Mouse (Mus musculus): ENCODE results near the gene Tomm40l. TPM values are rescaled to one million over a fixed set of nuclear protein-coding genes. Genes with fewer than 3 reads are reported as not detected.

Gene Tomm40l
- polyA plus RNA-seq, 1 experiment from 2014 or later = 16.5 TPM

DNA sequence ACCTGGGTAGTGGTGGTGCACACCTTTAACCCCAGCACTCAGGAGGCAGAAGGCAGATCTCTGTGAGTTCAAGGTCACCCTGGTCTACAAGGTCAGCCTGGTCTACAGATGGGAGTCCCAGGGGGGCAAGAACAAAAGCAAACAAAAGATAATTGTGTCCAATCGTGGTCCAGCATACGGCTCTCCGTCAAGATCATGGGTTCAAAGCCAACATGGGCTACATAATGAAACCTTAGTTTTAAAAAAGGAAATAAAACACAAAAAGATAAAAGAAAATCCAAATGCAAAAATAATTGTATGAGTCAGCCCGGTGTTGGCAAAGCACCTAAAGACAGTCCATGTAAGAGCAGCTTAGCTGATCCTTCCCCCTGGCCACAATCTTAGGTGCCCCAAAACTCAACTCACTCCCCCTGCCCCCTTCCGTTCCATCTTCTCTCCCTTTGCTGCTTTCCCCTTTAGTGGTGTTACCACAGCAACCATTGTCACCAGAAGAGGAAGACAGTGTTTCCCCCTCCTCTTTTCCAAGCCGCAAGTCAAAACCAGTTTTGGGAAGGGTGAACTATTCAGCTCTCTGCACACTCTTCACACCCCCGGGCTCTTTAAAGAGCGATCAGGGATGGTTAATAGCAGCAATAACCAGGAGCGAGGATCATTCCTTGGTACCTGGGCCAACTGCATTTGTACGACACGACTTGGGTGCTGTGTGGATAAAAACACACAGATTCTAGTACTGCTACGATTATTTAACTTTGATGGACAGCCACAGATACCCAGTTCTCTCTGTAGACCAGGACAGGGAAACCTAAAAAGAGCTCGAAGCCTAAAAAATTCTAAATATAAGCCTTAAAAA, 34.2 kb downstream of the Tomm40l start:
- no peak overlapping the region for H3K4me3 ChIP-seq (ENCODE audit: low read depth, low read length)
- no peak overlapping the region for H3K9ac ChIP-seq (ENCODE audit: low read depth, low read length)
- no peak overlapping the region for H3K27ac ChIP-seq (ENCODE audit: low read depth, low read length)
- no peak for TF ChIP-seq CTCF (IDR thresholded peaks at IDR 0.05; ENCODE audit: low read depth)
- no peak overlapping the region for H3K4me2 ChIP-seq (replicated peaks; ENCODE audit: low read depth)
- WGBS = 78% methylated on average over 13 of the region's 13 CpGs
- no peaks in the 10 kb centered on the region; the same call in none of the 2 replicates for H3K27me3 ChIP-seq (replicated peaks; ENCODE audit: control insufficient read depth, insufficient read depth, low read length)
- H3K4me1 ChIP-seq (replicated peaks; ENCODE audit: control insufficient read depth, insufficient read depth, low read length) = peaks cover 5% of the 10 kb centered on the region; the same call in 1 of the 2 replicates
- H3K36me3 ChIP-seq (ENCODE audit: control insufficient read depth, insufficient read depth) = no peaks in the 10 kb centered on the region
- ATAC-seq = no peak
- H3K9me3 ChIP-seq (ENCODE audit: control insufficient read depth) = no peaks in the 10 kb centered on the region

DNA sequence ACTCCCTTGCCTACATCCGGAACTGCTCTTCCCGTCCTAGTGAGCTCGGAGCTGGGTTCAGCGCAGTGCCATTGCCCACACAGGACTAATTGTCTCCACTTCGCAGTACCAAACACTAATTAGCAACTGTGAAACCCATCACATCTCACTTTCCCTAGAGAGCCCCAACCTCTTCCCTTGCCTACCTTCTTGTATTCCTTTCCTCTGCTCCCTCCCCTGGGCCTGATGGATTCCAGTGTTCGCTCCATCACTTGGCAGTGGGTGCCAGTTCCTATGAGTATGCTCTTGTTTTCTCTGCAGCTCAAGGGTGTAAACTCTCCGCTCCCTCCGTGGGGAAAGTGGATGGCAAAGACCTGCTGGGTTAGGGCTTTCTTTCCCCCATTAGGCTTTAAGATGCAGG, 36.7 kb downstream of the Tomm40l start:
- no peak for ATAC-seq
- peaks cover 5% of the 10 kb centered on the region; the same call in 1 of the 2 replicates for H3K4me1 ChIP-seq (replicated peaks; ENCODE audit: control insufficient read depth, insufficient read depth, low read length)
- no peaks in the 10 kb centered on the region for H3K36me3 ChIP-seq (ENCODE audit: control insufficient read depth, insufficient read depth)
- no peak for TF ChIP-seq CTCF (IDR thresholded peaks at IDR 0.05; ENCODE audit: low read depth)
- no peaks in the 10 kb centered on the region for H3K27me3 ChIP-seq (replicated peaks; ENCODE audit: control insufficient read depth, insufficient read depth, low read length)
- H3K4me2 ChIP-seq (replicated peaks; ENCODE audit: low read depth) = no peak overlapping the region
- no peak overlapping the region for H3K4me3 ChIP-seq (ENCODE audit: low read depth, low read length)
- no peaks in the 10 kb centered on the region for H3K9me3 ChIP-seq (ENCODE audit: control insufficient read depth)
- 75% methylated on average over 8 of the region's 8 CpGs for WGBS
- no peak overlapping the region for H3K27ac ChIP-seq (ENCODE audit: low read depth, low read length)
- no peak overlapping the region for H3K9ac ChIP-seq (ENCODE audit: low read depth, low read length)

DNA sequence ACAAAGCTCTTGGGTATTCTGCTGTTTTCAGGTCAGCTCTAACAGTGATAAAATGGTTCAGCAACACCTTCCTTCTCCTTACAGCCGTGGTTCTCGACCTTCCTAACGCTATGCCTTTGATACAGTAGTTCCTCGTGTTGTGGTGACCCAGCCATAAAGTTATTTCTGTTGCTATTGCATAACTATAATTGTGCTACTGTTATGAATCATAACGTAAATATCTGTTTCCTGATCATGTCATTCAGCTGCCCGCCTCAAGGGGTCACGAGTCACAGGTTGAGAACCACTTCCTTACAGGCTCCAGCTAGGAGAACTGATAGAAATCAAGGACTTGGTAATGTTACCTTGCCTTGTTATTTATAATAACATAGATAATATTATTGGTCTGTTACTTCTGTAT, 38.0 kb downstream of the Tomm40l start:
- peak; percentile 89 for ATAC-seq
- H3K27ac ChIP-seq (ENCODE audit: low read depth, low read length) = no peak overlapping the region
- WGBS = 18% methylated on average over 7 of the region's 7 CpGs

GRCm38 (mm10) chr1:171183620-171184019, 38.7 kb downstream of the Tomm40l start:
- WGBS = 67% methylated on average over 3 of the region's 3 CpGs

More for the DNA sequence above, 38.0 kb downstream of the Tomm40l start:
- no peak overlapping the region for H3K9ac ChIP-seq (ENCODE audit: low read depth, low read length)
- no peak overlapping the region for H3K4me3 ChIP-seq (ENCODE audit: low read depth, low read length)
- peak; percentile 69 for TF ChIP-seq CTCF (IDR thresholded peaks at IDR 0.05; ENCODE audit: low read depth)
- no peaks in the 10 kb centered on the region for H3K27me3 ChIP-seq (replicated peaks; ENCODE audit: control insufficient read depth, insufficient read depth, low read length)
- no peaks in the 10 kb centered on the region for H3K36me3 ChIP-seq (ENCODE audit: control insufficient read depth, insufficient read depth)
- H3K9me3 ChIP-seq (ENCODE audit: control insufficient read depth) = no peaks in the 10 kb centered on the region
- H3K4me2 ChIP-seq (replicated peaks; ENCODE audit: low read depth) = 0 out of 2 replicates have a peak overlapping the region, but pooled peaks have one; percentile 3
- peaks cover 5% of the 10 kb centered on the region; the same call in 1 of the 2 replicates for H3K4me1 ChIP-seq (replicated peaks; ENCODE audit: control insufficient read depth, insufficient read depth, low read length)

GRCm38 (mm10) chr1:171183025-171183424, 39.3 kb downstream of the Tomm40l start:
- ATAC-seq = no peak
- WGBS = 86% methylated on average over 3 of the region's 3 CpGs

More at GRCm38 (mm10) chr1:171183620-171184019, 38.7 kb downstream of the Tomm40l start:
- Histone ChIP-seq H3K4me1 (replicated peaks; ENCODE audit: control insufficient read depth, insufficient read depth, low read length) (peaks cover 5% of the 10 kb centered on the region; the same call in 1 of the 2 replicates), H3K9ac (ENCODE audit: low read depth, low read length) (no peak overlapping the region), H3K4me3 (ENCODE audit: low read depth, low read length) (no peak overlapping the region), H3K27me3 (replicated peaks; ENCODE audit: control insufficient read depth, insufficient read depth, low read length) (no peaks in the 10 kb centered on the region), H3K9me3 (ENCODE audit: control insufficient read depth) (no peaks in the 10 kb centered on the region), H3K4me2 (replicated peaks; ENCODE audit: low read depth) (no peak overlapping the region), H3K27ac (ENCODE audit: low read depth, low read length) (no peak overlapping the region), H3K36me3 (ENCODE audit: control insufficient read depth, insufficient read depth) (no peaks in the 10 kb centered on the region)
- TF ChIP-seq CTCF (IDR thresholded peaks at IDR 0.05; ENCODE audit: low read depth) = no peak
- no peak for ATAC-seq

GRCm38 (mm10) chr1:171179487-171180171, 42.7 kb downstream of the Tomm40l start:
- WGBS = 63% methylated on average over 5 of the region's 5 CpGs
- ATAC-seq = no peak
- H3K9ac ChIP-seq (ENCODE audit: low read depth, low read length) = no peak overlapping the region

More at GRCm38 (mm10) chr1:171183025-171183424, 39.3 kb downstream of the Tomm40l start:
- Histone ChIP-seq H3K9ac (ENCODE audit: low read depth, low read length) (no peak overlapping the region), H3K4me2 (replicated peaks; ENCODE audit: low read depth) (no peak overlapping the region), H3K4me1 (replicated peaks; ENCODE audit: control insufficient read depth, insufficient read depth, low read length) (peaks cover 5% of the 10 kb centered on the region; the same call in 1 of the 2 replicates), H3K27me3 (replicated peaks; ENCODE audit: control insufficient read depth, insufficient read depth, low read length) (no peaks in the 10 kb centered on the region), H3K36me3 (ENCODE audit: control insufficient read depth, insufficient read depth) (no peaks in the 10 kb centered on the region), H3K9me3 (ENCODE audit: control insufficient read depth) (no peaks in the 10 kb centered on the region), H3K4me3 (ENCODE audit: low read depth, low read length) (no peak overlapping the region), H3K27ac (ENCODE audit: low read depth, low read length) (no peak overlapping the region)
- no peak for TF ChIP-seq CTCF (IDR thresholded peaks at IDR 0.05; ENCODE audit: low read depth)

More at GRCm38 (mm10) chr1:171179487-171180171, 42.7 kb downstream of the Tomm40l start:
- Histone ChIP-seq H3K4me1 (replicated peaks; ENCODE audit: control insufficient read depth, insufficient read depth, low read length) (peaks cover 5% of the 10 kb centered on the region; the same call in 1 of the 2 replicates), H3K4me2 (replicated peaks; ENCODE audit: low read depth) (no peak overlapping the region), H3K27ac (ENCODE audit: low read depth, low read length) (no peak overlapping the region), H3K36me3 (ENCODE audit: control insufficient read depth, insufficient read depth) (no peaks in the 10 kb centered on the region), H3K27me3 (replicated peaks; ENCODE audit: control insufficient read depth, insufficient read depth, low read length) (no peaks in the 10 kb centered on the region), H3K9me3 (ENCODE audit: control insufficient read depth) (no peaks in the 10 kb centered on the region), H3K4me3 (ENCODE audit: low read depth, low read length) (no peak overlapping the region)
- TF ChIP-seq CTCF (IDR thresholded peaks at IDR 0.05; ENCODE audit: low read depth) = no peak
